Mouse (Mus musculus) cerebellum, postnatal 4 days (tissue): ENCODE results near the gene Serpinb6b.

Experiments used
- DNase-seq, 2 experiments: peaks; one replicate each; pipeline ENCODE4 v3.0.0; 2022; ENCODE audit warnings: low spot score in 2 of 2, mixed read lengths in 1 of 2

Gene Serpinb6b

DNA sequence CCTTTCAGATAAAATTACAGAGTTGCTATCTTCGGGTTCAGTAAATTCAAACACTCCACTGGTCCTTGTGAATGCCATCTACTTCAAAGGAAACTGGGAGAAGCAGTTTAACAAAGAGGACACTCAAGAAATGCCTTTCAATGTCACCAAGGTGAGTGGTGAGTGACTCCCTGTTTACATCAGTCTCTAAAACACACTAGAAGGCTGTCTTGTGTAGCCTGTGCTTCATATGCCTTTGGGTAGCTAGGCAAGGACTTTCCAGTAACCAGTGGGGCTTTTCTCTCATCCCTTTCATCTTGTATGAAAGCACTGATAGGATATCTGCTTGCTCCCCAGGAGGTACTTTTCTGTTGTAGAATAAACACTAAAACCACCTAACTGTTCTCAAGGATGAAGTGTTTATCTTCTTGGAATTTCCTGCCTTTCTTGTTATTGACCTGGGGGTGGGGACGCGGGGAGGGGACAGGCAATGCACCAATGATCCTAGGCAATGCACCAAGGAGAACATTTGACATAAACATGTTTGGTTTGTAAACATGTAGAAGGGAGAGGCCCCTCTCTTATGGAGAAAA lies 10.0 kb downstream of the Serpinb6b start:
- no peak for DNase-seq

DNA sequence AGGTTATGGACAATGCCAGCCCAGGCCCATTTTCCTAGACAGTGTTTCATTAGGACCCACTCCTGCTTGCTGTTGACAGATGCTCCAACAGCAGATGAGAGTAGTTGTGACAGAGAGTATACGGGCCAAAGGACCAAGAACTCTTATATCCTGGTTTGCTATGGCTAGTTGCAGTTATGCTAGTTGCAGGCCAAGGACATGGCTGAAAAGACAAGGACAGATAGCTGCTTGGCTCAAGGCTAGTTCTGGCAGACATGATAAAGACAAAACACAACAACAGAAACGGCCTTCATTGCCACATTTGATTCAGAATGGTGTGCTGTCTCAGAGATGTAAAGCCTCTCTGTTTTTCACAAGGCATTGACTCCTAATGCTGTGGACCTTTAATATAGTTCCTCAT lies 10.7 kb downstream of the Serpinb6b start:
- DNase-seq, result no peak

DNA sequence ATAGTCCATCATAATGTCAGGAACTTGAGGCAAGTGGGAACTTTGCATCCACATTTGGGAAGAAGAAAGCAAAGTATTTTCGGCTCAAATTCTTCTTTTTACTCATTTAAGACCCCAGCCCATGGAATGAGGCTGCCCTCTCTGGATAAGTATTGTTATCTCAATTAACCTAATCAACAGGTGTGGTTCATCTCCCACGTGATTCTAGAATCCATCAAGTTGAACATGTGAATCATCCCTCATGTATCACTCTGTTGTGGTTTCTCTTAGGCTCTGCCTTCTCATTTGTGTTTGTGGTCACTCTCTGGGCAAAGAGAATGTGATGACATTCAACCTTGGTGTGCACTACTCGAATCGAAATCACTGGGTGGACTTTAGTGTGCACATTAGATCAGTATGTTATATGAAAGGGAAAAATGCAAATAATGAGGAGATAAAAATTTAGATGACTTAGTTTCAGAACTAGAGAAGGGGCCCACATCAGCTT lies 17.6 kb downstream of the Serpinb6b start:
- DNase-seq, result no peak

DNA sequence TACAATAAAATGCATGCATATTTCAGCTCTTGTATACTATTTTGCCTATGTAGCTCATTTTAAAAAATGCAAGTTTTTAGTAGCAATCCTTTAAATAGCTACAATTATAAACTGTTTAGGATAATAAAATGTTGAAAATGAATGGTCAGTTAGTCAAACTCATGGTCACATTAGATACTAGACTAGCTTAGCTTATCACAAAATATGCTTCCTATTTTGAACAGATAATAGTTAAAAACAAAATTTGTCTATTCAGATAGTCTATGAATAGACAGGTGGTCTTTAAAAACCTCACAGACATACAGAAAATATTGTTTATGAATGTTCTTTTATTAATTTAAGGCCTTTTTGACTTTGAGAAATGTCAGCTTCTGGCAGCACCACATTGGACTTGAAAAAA lies 21.2 kb downstream of the Serpinb6b start:
- no peak for DNase-seq

DNA sequence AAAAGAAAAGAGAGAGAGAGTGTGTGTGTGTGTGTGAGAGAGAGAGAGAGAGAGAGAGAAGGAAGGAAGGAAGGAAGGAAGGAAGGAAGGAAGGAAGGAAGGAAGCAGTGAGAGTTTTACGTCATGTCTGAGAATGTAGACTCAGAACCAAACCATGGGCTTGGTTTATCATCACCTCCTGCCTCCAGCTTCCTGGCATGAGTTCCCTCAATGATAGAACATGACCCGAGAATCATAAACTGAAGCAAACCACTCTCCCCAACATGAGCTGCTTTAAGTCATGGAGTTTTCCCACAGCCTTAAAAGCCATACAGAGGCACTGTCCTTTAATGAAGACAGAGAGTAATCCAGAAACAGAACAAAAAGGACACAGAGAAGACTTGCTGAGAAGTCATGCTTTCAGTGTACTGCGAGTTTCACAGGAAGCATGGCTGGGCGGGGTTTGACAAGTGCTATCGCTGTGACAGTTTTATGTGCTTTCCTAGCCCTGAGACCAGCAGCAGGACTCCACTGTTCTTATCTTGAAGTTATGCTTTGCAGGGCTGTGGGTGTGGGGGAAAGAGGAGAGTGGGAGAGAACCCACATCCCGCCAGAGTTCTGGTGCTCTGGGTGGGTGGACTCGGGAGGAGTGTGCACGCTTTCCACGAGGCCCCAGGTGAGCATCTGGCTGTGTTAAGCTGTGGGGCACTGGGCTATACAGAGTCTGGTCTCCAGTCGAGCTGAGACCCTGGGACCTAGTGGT lies 28.3 kb downstream of the Serpinb6b start:
- DNase-seq, result no peak

DNA sequence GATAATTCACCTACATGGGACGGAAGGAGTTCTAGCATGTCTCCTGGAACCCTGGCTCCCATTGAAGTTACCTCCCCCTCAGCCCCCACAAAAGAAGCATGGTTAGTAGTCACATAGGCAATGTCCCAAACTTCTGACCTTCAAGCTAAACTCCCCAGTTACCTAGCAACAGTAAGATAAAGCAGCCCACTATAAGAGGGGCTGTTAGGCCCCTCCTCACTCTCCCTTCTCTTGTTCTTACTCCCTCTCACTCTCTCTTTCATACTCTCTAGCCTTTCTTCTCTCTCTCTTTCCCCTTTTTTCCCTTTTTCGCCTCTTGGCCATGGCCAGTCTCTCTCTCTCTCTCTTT lies 28.9 kb downstream of the Serpinb6b start:
- DNase-seq, result no peak

DNA sequence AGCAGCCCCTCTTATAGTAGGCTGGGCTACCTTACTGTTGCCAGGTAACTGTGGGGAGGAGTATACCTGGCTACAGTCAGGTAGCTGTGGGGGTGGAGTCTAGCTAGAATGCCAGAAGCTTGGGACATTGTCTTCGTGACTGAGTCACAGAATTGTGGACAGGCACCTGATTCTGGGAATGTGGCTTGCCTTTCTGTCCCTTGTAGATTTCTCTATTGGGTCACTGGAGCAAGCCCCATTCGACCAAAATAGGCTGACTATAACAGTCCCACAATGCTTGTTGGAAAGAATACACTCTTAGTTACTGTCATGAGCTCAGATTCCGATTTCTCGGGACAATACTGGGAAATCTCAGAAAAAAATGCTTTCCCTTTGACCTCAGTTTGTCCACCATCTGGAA lies 30.0 kb downstream of the Serpinb6b start:
- no peak for DNase-seq

DNA sequence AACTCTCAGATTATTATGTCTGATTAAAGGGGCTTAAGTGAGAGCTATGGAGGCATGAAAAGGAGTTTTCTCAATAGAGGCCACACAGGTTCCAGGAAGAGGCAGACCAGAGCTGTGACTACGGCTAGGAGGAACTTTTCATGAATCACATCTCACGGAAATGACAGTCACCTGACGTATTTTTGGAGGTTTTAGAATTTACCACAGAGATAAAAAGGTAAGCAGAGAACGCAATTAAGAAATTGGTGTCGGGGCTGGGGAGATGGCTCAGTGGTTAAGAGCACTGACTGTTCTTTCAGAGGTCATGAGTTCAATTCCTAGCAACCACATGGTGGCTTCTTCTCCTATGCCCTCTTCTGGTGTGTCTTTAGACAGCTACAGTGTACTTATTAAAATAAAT lies 36.3 kb downstream of the Serpinb6b start:
- no peak for DNase-seq

DNA sequence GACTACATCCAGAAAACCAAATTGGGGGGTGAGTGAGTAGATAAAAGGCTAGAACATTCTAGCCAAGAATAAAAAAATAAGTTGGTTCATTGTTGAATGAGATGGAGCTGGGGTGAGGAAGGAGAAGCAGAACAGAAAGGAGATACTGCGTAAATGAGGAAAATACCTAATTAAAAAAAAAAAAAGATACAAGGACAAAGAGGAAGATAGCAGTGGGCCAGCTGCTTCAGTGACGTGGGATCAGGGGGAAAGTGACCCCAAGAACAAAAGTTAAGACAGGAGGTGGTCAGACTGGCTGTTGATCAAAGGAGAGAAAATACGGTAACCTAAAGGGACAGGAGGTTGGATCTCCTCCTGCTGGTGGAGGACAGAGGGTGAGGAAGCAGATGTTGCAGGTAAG lies 37.9 kb downstream of the Serpinb6b start, which contains the start of gene Serpinb9:
Gene Serpinb9 (plus strand): TSS at position 301 of the 400 bp plus-strand sequence.
- DNase-seq, result no peak

DNA sequence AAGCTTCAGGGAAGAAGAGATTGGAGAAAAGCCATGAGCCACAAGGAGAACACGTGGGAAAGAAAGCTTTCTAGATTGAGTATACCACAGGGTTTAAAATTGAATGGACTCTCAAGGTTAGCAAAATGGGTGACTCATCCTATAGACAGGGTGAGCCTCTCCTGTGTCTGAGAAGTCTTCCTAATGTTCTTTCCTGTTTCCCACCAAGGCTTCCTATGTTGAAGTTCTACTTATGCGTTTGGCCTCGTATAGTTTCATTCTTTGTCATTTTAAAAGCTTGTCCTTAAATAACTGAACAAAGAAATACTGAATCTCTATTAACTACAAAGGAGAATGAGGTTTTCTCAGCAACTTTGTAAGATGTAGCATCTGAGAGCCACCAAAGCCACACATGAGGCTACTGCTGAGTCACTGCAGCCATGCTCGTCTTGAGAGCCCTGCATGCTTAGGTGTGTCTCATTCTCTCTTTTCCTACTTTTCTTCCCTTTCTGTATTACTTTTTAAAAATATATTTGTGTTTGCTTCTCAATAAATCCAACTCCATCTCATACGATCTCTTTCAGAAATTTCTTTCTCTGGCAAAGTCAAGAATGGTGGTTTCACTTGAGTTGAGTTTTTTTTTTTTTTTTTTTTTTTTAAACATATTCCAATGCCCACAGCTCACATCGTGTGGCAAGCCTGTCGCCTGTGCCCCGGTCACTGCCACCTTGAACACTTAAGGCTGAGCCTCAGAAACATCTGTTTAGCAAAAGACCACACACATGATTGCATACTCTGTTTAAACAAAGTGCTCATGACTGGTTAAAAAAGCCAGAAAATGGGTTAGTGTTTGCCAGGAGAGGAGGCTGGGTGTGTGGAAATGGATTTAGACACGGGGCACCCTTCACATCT lies 38.8 kb downstream of the Serpinb6b start:
- DNase-seq, result no peak

DNA sequence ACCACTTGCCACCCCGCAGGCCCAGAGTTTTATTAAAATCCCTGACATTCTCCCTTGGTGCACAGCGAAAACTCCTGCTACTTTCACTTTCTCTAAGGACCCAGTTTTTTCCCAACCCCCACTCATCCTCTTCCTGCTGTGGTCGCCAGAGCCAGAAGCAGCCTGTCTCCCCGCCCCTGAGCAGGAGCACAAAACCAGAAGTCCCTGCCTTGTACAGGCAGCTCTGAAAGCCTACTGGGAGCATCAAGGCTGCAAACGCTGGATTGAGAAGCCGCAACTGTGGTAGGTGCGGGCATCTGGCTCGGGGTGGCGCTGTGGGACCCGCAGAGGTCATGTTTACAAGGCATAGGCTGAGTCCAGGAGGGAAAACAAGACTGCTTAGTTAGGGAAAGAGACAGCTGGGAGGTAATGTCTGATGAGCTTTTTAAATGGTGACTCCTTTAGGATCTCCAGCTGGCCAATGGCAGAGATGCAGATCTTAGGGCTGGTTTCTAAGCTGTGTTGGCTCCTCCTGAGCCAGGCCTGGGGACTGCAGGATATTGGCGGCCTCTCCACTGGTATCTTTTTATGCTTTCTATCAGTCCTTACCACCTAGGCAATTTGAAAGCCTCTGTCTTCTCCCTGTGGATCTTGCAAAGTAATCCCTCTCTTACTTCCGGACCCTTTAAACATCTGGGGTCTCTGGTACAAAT lies 39.6 kb downstream of the Serpinb6b start:
- peak; percentile 61 to 78 for DNase-seq

DNA sequence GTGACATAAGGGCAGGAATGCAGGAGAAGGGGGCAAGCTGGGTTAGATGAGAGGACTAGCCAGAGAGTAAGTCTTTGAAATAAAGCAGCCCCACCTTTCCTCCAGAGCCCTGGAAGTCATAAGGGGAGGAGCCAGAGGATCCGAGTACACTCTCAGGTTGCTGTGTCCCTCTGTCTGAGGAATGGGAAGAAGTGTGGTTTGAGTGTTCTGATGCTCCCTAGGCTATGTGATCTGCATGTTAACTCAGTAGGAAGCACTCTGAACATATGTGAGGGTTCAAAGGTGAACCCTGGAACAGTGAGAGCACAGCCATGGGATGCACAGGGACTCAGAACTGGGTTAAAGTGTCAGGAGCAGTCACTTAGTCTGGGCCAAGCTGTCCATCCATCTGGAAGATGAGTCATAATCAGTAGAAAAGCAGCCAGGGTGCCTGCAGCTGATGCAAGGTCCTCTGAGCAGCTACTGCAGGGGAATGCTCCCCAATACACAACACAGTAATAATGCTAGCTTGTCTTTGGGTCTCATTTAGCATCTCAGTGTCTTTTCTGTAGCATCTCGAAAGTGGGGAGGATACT lies 40.6 kb downstream of the Serpinb6b start:
- no peak for DNase-seq

DNA sequence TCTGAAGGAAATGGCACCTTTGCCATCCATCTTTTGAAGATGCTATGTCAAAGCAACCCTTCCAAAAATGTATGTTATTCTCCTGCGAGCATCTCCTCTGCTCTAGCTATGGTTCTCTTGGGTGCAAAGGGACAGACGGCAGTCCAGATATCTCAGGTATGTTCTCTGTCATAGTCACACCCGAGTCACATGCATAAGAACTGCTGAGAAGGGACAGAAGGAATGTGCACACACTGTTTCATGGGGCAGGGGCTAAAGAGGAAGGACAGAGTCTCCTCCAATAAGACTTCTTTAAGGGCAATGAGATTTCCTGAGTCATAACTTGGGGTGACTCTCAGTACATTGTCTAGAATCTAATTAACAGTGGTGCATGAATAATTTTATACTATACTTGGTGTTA lies 41.5 kb downstream of the Serpinb6b start:
- no peak for DNase-seq

DNA sequence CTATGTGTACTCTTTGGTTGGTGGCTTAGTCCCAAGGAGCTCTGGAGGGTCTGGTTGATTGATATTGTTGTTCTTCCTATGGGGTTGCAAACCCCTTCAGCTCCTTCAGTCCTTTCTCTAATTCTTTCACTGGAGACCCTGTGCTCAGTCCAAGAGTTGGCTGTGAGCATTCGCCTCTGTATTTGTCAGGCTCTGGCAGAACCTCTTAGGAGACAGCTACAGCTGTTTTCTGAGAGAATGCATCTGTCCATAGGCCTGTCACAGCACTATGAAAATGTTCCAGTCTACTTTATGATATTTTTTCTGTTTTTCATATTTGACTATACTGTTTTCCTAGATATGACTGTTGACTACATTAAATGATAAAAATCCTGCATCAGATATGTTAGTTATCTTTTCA lies 47.4 kb downstream of the Serpinb6b start:
- DNase-seq, result no peak

DNA sequence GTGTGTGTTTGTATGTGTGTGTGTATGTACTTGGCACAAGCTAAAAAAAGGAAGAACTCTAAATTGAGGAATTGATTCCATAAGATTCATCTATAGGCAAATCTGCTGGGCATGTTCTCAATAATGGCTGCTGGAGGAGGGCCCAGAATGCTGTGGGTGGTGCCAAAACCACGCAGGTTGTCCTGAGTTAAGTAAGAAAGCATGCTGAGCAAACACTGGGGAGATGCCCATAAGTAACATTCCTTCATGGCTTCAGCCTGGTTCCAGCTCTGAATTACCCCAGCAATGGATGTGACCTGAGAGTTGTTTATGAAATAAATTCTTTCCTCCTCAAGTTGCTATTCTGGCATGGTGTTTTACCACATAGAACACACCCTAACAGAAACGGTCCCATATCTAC lies 48.3 kb downstream of the Serpinb6b start:
- no peak for DNase-seq

DNA sequence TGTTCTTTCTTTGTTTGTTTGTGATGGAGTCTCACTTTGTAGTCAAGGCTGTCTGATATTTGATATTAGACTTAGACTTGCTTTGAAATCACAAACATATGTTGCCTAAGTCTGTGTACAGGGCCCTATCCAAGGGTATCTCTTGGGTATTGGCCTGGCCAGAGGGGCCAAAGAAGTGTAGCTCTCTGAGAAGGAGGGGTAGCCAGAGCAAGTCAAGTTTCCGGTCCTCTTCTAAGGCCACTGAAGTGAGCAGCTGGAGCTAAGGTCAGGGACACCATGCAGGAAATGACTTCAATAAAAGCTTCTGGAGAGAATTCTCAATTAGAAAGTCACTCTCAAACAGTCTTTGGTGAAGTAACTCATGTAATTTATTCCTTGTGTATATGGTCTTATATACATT lies 57.4 kb downstream of the Serpinb6b start:
- no peak for DNase-seq

DNA sequence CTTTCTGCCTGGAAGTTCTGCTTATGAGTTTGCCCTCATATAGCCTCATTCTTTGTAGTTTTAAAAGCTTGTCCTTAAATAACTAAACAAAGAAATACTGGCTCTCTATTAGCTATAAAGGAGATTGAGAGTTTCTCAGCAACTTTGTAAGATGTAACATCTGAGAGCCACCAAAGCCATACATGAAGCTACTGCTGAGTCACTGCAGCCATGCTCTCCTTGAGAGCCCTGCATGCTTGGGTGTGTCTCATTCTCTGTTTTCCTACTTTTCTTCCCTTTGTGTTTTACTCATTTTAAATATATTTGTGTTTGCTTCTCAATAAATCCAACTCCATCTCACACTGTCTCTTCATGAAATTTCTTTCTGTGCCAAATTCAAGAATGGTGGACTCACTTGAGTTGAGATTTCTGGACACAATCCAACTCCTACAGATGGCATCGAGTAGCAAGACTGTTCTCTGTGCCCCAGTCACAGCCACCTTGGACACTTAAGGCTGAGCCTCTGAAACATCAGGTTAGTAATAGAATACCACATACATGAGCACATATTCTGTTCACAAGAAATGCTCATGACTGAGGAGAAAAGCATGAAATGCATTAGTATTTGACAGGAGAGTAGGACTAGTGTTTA lies 61.5 kb downstream of the Serpinb6b start:
- no peak for DNase-seq

DNA sequence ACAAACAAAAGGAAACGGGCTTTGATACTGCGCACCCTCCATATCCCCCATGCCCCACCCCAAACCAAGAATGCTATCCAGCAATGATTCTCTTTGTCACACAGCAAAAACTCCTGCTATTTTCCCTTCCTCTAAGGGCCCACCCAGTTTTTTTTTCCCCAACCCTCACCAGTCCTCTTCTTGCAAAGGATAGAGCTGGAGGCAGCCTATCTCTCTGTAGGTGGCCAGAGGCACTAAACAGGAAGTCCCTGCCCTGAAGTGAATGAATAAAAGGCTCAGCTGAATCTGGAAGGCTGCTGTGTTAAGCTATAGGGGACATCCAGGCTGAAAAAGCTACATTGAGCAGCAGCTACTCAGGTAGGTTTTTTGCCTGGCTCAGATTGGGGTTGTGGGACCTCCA lies 62.2 kb downstream of the Serpinb6b start, which contains the start of gene Serpinb9b:
Gene Serpinb9b (plus strand): TSS at position 173 of the 400 bp plus-strand sequence.
- no peak for DNase-seq

DNA sequence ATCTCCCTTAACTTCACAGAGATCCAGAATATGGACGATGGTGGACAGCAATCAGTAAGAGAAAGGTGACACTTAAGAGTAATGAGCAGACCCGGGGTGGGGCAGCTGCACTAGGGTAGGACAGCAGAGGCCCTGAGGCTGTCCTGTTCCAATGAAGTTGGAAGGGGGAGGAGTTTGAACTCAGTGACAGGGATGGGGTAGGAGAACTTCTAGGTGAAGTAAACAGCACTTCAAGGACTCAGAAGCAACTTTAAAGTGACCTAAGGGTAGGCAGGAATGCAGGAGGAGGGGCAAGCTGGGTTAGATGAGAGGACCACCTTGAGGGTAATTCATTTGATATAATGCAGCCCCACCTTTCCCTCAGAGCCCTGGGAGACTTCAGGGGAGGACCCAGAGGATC lies 63.1 kb downstream of the Serpinb6b start:
- DNase-seq, result no peak

DNA sequence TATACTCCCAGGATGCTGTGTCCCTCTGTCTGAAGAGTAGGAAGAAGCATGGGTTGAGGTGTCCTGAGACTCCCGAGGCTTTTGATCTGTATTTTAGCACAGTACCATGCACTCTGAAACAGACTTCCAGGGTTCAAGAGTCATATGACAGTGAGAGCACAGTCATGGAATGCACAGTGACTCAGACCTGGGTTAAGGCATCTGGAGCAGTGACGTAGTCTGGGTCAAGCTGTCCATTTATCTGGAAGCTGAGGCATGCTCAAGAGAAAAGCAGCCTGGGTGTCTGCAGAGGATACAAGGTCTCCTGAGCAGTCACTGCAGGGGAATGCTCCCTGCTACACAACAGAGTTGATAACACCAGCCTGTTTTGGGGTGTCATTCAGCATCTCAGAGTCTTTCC lies 63.5 kb downstream of the Serpinb6b start:
- no peak for DNase-seq
